Mouse (Mus musculus): ENCODE results near the gene Strn4. TPM values are rescaled to one million over a fixed set of nuclear protein-coding genes. Genes with fewer than 3 reads are reported as not detected.
A peak's percentile ranks its signal among the peaks of the same experiment; 100 is the strongest.

Strn4 gene
- total RNA-seq, 2 experiments from 2014 or later, result 22.6 to 29.3 TPM

DNA sequence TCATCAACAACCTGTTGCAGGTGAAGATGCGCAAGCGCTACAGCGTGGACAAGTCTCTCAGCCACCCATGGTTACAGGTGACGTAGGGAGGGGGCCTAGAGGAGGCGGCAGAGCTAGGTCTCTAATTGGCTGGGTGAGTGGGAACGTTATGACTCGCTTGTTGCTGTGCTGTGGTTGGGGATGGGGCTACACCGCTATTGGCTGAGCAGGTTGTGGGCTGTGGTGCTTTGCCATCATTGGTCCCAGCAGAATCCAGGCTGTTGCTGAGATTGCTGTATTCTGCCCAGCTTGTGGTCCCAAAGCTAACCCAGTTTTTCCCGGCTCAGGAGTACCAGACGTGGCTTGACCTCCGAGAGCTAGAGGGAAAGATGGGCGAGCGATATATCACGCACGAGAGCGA lies 53.8 kb downstream of the Strn4 start:
- no peak for DNase-seq

DNA sequence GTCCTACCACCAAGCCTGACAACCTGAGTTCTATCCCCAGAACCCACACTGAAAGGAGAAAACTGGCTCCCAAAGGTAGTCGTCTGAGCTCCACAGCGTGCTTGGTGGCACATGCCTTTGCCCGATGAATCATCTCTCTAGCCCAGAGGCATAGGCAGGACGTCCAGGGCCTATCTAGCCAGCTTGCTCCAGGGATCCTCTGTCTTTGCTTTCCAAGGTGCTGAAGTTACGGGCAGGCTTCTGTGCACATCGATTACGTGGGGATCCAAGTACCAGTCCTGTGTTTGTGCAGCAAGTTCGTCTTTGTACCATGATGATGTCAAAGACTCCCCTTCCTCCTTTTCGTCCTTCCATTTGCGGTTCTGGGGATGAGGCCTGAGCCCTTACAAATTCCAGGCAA lies 55.9 kb downstream of the Strn4 start:
- no peak for DNase-seq
- intact Hi-C loops (cut with DNase I; ENCODE audit: low total_unique reads), result no loop called here

More for the DNA sequence above, 53.8 kb downstream of the Strn4 start:
- intact Hi-C loops (cut with DNase I; ENCODE audit: low total_unique reads), result no loop called here

DNA sequence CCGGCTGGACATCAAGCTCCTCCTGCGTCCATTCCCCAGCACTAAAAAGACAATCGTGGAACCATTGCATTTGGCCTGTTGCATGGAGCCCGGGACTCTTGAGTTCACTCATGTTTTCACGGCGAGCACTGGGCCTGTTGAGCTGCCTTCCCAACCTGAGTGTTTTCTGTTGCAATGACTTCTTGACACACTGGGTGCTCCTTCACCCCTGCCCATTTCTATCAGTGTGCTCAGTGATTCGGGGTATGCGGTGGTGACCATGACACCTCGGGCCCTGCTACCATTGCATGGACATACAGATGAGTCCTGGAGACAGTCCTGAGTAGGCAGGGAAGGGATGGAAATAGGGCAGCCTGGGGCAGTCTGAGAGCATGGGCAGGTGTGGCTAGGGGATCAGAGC lies 56.8 kb downstream of the Strn4 start:
- intact Hi-C loops (cut with DNase I; ENCODE audit: low total_unique reads), result no loop called here
- DNase-seq, result no peak

DNA sequence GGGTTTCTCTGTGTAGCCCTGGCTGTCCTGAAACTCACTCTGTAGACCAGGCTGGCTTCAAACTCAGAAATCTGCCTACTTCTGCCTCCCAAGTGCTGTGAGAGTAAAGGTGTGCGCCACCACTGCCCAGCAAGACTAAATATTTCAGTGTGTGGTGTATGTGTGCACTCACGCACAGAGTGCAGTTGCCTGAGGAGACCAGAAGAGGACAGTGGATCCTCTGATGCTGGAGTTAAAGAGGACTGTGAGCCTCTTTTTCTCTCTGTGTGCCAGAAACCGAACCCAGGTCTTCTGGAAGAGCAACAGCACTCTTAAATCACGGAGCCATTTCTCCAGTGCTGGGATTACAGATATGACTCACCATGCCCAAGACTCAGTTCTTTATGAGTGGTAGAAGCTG lies 57.7 kb downstream of the Strn4 start:
- DNase-seq, result no peak
- intact Hi-C loops (cut with DNase I; ENCODE audit: low total_unique reads), result no loop called here

DNA sequence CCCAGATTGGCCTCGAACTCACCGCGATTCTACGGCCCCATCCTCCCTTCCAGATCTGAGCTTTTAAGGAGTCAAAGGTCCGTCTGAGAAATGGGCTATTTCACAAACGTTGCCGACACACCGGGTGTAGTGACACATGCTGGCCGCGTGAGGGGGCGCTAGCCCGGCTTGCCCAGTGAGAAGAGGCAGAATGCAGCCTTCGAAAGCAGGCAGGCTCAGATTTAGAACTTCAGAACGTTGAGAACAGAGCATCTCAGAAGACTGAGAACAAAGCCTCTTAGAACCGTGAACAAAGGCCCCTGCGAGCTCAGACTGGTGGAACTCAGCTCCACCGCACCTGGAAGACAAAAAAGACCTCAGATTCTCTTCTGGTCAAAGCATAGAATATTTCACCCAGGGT lies 58.5 kb downstream of the Strn4 start:
- peak; percentile 84 for DNase-seq
- intact Hi-C loops (cut with DNase I; ENCODE audit: low total_unique reads), result no loop called here

DNA sequence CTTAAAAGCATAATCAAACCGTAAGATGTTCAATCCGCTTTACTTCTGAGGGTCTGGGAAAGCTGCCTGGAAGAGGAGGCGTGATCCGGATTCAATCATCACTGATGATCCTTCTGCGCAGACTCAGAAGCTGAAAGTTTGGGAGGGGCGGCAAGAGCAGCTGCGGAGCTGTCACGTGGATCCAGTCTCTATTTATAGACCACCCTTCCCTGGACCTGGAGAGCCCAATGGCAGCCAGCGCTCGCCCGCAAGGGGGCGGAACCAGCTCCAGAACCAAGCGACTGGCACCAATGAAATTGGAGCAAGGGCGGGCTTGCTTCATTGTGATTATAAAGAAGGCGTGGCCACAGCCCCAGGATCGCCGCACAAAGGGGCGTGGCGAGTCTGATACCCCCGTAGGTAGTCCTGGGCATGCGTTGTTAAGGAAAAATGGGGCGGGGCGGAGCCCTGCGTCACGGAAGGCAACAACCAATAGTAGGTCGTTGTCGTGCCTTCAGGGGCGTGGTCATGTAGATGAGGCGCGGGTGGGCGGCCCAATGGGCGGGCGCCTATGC lies 59.1 kb downstream of the Strn4 start:
- peak; percentile 99 for DNase-seq
- intact Hi-C loops (cut with DNase I; ENCODE audit: low total_unique reads), result no loop called here

DNA sequence AGATGAGACGGTGACA lies 59.4 kb downstream of the Strn4 start, which contains the start of gene Dact3:
Gene Dact3 (plus strand): TSS at position 8 of the 16 bp plus-strand sequence.
- intact Hi-C loops (cut with DNase I; ENCODE audit: low total_unique reads), result no loop called here
- no peak for DNase-seq

DNA sequence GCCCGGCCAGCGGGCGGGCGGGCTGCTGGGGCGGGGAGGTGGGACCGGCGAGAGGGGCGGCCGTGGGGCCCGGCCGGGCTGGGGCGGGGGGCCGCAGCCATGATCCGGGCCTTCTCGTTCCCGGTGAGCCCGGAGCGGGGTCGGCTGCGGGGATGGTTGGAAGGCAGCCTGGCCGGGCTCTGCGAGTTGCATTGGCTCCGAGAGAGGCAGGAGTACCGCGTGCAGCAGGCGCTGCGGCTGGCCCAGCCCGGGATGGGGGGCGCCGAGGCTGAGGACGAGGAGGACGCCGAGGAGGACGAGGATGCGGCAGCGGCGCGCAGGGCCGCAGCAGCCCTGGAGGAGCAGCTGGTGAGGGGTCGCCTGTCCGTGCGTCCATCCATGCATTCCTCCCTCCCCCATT lies 59.6 kb downstream of the Strn4 start:
- no peak for DNase-seq
- intact Hi-C loops (cut with DNase I; ENCODE audit: low total_unique reads), result no loop called here

DNA sequence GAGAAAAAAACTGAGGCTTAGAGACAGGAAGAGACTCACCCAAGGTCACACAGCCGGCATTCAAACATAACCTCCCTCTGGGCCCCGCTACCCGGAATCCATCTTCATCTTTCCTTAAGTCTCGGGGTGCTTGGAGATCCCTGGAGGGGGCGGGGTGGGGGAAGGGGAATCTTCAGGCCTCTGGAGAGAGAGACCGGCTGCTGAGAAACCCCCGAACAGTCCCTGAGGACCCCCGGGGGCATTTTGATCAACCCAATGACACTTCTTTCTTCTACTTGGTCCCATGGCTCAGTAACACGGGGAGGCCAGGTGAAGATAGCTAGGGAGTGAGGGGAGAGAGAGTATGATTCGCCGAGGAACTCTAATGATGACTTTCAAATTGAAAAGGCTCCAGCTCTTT lies 60.3 kb downstream of the Strn4 start:
- intact Hi-C loops (cut with DNase I; ENCODE audit: low total_unique reads), result no loop called here

DNA sequence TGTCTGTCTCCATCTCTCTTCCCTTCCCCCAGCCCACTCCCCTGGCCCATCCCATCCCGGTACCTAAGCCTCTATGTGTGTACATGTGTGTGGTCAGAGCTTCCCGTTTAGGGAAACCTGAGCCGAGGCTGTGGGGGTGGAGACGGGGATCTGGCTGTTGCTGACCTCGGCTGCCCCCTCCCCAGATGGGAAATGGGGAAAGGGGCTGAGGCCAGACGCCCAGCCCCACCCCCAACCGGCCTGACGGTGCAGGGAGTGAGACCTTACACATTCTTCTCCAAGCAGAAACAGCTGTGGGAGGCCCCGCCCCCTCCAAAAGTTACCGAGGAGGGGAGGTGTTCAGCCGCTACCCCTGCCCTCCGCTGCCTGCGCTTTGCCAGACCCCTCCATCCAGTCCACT lies 60.9 kb downstream of the Strn4 start:
- intact Hi-C loops (cut with DNase I; ENCODE audit: low total_unique reads), result no loop called here
- DNase-seq, result no peak

More for the DNA sequence above, 60.3 kb downstream of the Strn4 start:
- DNase-seq, result no peak

DNA sequence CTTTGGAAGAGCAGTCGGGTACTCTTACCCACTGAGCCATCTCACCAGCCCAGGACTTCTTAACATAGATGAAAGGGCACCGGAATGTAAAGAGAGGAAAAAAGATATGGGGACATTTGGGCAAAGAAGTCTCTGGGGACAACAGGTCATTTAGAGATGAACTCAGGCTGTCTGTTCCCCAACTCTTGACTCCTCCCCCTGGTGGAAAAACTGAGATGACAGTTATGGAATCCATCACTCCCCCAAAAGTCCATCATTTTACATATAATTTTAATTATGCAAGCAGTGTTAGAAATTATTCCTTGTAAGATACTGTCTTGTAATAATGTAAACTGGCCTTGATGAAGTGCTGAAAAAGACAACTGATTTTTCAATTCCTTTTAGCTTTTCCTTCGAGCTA lies 62.0 kb downstream of the Strn4 start:
- intact Hi-C loops (cut with DNase I; ENCODE audit: low total_unique reads), result no loop called here
- no peak for DNase-seq

DNA sequence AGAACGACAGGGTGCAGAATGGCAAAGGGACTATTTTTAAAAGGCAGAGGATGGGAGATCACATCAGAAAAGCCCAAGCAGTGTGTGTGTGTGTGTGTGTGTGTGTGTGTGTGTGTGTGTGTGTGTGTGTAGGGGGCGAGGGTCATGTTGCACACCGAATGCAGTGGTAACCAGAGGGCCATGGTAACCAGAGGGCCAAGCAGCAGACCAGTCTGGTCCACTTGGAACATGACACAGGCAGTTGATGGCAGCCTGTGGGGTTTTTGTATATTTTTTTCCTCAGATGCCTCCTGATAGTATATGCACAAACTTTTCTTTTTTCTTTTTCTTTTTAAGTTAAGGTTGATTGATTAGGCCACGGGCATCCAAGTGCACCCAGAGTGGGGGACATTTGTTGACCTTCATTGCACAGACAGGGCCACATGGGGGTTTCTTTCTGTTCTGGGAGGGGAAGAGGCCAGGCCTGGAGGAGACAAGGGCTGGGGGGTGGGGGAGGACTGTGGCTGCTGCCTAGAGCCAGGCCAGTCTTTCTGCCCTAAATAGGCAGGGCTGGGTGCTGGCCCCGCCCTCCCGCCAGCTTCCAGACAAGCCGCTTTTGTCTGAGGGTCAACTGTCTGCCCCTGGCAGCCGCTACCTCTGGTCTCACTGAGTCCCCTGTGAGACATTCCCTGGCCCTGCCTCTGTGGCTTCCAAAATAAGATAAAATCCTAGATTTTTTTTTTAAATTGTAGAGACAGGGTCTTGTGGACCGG lies 64.3 kb downstream of the Strn4 start:
- intact Hi-C loops (cut with DNase I; ENCODE audit: low total_unique reads), result no loop called here
- peak; percentile 59 for DNase-seq

DNA sequence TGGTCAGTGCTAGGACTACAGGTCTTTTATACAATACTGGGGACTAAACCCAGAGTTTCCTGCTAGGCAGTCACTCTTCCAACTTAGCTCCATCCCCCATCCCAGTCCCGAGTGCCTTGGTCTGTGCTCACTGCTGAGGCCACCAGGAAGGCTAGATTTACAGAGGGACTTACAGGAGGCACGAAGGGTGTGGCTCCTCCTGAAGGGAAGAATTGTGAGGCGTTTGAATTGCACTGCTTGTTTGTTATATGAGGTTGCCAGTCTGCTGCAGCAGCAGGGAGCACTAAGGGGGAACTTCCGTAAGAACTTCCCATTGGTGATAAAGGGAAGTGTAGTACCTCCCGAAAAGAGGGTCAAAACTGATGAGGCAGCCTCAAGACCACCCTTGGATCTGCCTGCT lies 64.9 kb downstream of the Strn4 start:
- DNase-seq, result no peak
- intact Hi-C loops (cut with DNase I; ENCODE audit: low total_unique reads), result no loop called here

DNA sequence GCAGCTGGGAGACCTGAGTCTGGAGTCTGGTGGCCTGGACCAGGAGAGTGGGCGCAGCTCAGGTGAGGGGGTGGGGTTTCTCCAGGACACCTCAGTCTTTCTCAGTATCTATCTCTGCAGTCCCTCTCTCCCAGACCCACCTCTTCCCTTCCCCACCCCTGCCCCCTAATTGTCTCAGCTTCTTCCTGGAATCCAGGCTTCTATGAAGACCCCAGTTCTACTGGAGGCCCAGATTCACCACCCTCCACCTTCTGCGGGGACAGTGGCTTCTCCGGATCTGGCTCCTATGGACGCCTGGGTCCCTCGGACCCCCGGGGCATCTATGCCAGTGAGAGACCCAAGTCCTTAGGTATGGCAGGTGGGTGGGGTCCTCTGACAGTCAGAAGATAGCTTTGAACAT lies 67.5 kb downstream of the Strn4 start:
- DNase-seq, result no peak
- intact Hi-C loops (cut with DNase I; ENCODE audit: low total_unique reads), result no loop called here

DNA sequence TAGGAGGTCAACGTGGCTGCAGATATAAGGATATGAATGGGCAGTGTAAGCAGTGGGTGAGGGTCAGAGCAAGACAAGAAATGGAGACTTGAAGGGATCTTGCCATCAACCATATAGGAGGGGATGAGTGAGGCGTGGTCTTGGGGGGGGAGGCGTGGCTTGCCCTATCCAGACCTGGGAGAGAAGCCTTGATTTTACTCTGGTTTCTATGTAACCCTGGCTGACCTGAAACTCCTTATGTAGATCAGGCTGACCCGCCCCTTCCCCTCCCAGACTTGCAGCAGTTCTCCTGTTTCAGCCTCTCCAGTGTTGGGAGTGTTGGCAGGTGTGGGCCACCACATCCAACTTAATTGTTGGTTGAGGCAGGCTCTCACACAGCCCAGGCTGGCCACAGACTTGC lies 68.6 kb downstream of the Strn4 start:
- intact Hi-C loops (cut with DNase I; ENCODE audit: low total_unique reads), result no loop called here
- DNase-seq, result no peak

DNA sequence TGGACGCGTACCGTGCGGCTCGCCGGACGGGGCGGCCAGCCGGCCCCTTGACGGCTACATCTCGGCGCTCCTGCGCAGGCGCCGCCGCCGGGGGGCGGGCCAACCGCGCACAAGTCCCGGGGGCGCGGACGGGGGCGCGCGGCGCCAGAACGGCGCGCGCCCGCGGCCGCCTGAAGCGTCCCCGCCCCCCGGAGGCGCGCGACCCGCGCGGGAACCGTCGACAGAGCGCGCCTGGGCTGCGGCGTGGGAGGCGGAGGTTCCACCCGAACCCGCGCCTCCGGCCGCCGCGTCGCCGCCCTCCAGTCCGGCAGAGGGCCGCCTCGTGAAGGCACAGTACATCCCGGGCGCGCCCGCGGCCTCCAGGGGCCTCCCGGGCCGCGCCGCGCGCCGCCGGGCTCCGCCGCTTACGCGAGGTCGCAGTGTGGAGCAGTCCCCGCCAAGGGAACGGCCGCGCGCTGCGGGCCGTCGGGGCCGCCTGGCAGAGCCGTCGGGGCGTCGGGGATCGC lies 69.6 kb downstream of the Strn4 start:
- no peak for DNase-seq
- intact Hi-C loops (cut with DNase I; ENCODE audit: low total_unique reads), result no loop called here

DNA sequence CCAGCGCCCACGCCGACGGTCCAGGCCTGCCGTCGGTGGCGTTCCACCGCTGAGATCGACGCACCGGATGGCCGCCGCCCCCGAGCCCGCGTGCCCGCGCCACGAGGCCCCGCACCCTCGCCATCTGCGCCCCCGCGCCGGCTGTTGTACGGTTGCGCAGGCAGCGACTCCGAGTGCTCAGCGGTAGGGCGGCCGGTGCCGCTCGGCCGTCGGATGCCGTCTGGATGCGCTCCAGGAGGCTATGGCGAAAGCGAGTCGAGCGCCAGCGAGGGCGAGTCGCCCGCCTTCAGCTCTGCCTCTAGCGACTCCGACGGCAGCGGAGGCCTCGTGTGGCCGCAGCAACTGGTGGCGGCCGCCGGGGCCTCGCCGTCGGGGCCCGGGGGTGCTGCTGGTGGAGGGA lies 70.2 kb downstream of the Strn4 start:
- no peak for DNase-seq
- intact Hi-C loops (cut with DNase I; ENCODE audit: low total_unique reads), result no loop called here

Other genes starting within 250 kb of the Strn4 start
- 10 to 100 TPM; 18.8 to 23.1 TPM for gene Arhgap35, start 200.9 kb upstream of the Strn4 start, total RNA-seq (2021)
- not detected for gene Ceacam15, start 140.2 kb upstream of the Strn4 start, total RNA-seq (2021)
- gene Ceacam9, start 94.0 kb upstream of the Strn4 start, total RNA-seq (2021), result not detected
- 10 to 100 TPM; 62.5 to 62.9 TPM for gene Ap2s1, start 77.5 kb upstream of the Strn4 start, total RNA-seq (2021)
- 10 to 100 TPM; 25.4 to 27.0 TPM for gene Slc1a5, start 34.5 kb upstream of the Strn4 start, total RNA-seq (2021)
- gene Fkrp, start 843 bp downstream of the Strn4 start, total RNA-seq (2021), result 10 to 100 TPM; 24.2 to 25.8 TPM
- gene Prkd2, start 27.0 kb downstream of the Strn4 start, total RNA-seq (2021), result 10 to 100 TPM in 1 of 2 experiments, 1 to 10 TPM in 1; 8.5 to 11.8 TPM
- gene Dact3, start 59.4 kb downstream of the Strn4 start, total RNA-seq (2021), result 1 to 10 TPM; 3.9 to 7.1 TPM
- under 1 TPM; 0.47 to 0.66 TPM for gene Gng8, start 75.9 kb downstream of the Strn4 start, total RNA-seq (2021)
- gene Ptgir, start 90.6 kb downstream of the Strn4 start, total RNA-seq (2021), result 1 to 10 TPM; 1.6 to 2.6 TPM
- 100 to 1,000 TPM; 247 to 276 TPM for gene Calm3, start 108.2 kb downstream of the Strn4 start, total RNA-seq (2021)
- gene Pnmal2, start 128.8 kb downstream of the Strn4 start, total RNA-seq (2021), result 10 to 100 TPM in 1 of 2 experiments, 1 to 10 TPM in 1; 9.2 to 11.8 TPM
- not detected for gene Pnmal1, start 143.8 kb downstream of the Strn4 start, total RNA-seq (2021)
- gene Gm42372, start 167.2 kb downstream of the Strn4 start, total RNA-seq (2021), result under 1 TPM in 1 of 2 experiments, not detected in 1; 0.04 TPM
- 1 to 10 TPM; 5.8 to 6.5 TPM for gene Ccdc8, start 176.8 kb downstream of the Strn4 start, total RNA-seq (2021)
- 10 to 100 TPM; 56.3 to 67.8 TPM for gene Ppp5c, start 212.0 kb downstream of the Strn4 start, total RNA-seq (2021)
- gene Hif3a, start 246.5 kb downstream of the Strn4 start, total RNA-seq (2021), result 1 to 10 TPM; 1.6 to 6.0 TPM

Data from gastrocnemius, postnatal 14 days (tissue).